Mouse (Mus musculus) frontal cortex, postnatal 10 days (tissue): ENCODE measurements around the gene Krtap4-9.
"Not testable (repeated sequence)": the region's sequence is repeated elsewhere in the genome, so short reads cannot be mapped to it uniquely, and the experiment has no call there.

Experiments
- DNase-seq, 2 experiments: peaks; one replicate each; pipeline ENCODE4 v3.0.0; 2022; ENCODE audit warnings: low spot score in 2 of 2, mixed read lengths in 1 of 2

Krtap4-9 gene

GRCm38 (mm10) chr11:99784900-99785299 lies at the start of gene Krtap4-9:
Krtap4-9 (plus strand) TSS chr11:99785200.
- DNase-seq = not testable (repeated sequence)

- DNase-seq = no peak
Measured at GRCm38 (mm10) chr11:99743985-99744384, 41.0 kb upstream of the Krtap4-9 start.

- DNase-seq = no peak
Measured at GRCm38 (mm10) chr11:99758877-99759276, 26.1 kb upstream of the Krtap4-9 start.

GRCm38 (mm10) chr11:99768410-99768809 lies 16.6 kb upstream of the Krtap4-9 start:
- DNase-seq = no peak

GRCm38 (mm10) chr11:99772813-99773212 lies 12.2 kb upstream of the Krtap4-9 start, which contains the start of gene Gm11595:
Gm11595 (minus strand) TSS chr11:99772913.
- DNase-seq = not testable (repeated sequence)

- DNase-seq = no peak
Measured at GRCm38 (mm10) chr11:99778401-99778800, 6.6 kb upstream of the Krtap4-9 start.

GRCm38 (mm10) chr11:99780604-99781003 lies 4.4 kb upstream of the Krtap4-9 start, which contains the start of gene Krtap4-8:
Krtap4-8 (minus strand) TSS chr11:99780704.
- no peak for DNase-seq

- no peak for DNase-seq
Measured at GRCm38 (mm10) chr11:99793367-99793766, 8.4 kb downstream of the Krtap4-9 start, which contains the start of gene Gm11596. Gm11596 (minus strand) TSS chr11:99793467.

- not testable (repeated sequence) for DNase-seq
Measured at GRCm38 (mm10) chr11:99798832-99799231, 13.8 kb downstream of the Krtap4-9 start, which contains the start of gene Gm11569. Gm11569 (minus strand) TSS chr11:99798932.

- DNase-seq = not testable (repeated sequence)
Measured at GRCm38 (mm10) chr11:99804346-99804745, 19.3 kb downstream of the Krtap4-9 start, which contains the start of gene Gm11554. Gm11554 (minus strand) TSS chr11:99804446.

GRCm38 (mm10) chr11:99809792-99810191 lies 24.8 kb downstream of the Krtap4-9 start, which contains the start of gene Krtap4-13:
Krtap4-13 (minus strand) TSS chr11:99809892.
- DNase-seq = not testable (repeated sequence)

GRCm38 (mm10) chr11:99815566-99815965 lies 30.6 kb downstream of the Krtap4-9 start, which contains the start of gene Gm11564:
Gm11564 (minus strand) TSS chr11:99815666.
- DNase-seq = not testable (repeated sequence)
